Mouse (Mus musculus) bone marrow, adult 2 months (tissue): ENCODE results near the gene Wwp2.

ENCODE experiments used
- CTCF ChIP-seq: fragments of 200-500 bp; IDR thresholded peaks from 2 replicates; pipeline ENCODE4 v1.5.1; 2011; ENCODE audit warnings: low read length, control low read depth; ENCODE audit not compliant: control insufficient read depth, insufficient read depth
- POLR2A ChIP-seq: fragments of 200-500 bp; IDR thresholded peaks from 2 replicates; pipeline ENCODE4 v1.6.1; 2011; ENCODE audit warnings: low read depth, mild to moderate bottlenecking, control low read depth, low read length, borderline replicate concordance; ENCODE audit not compliant: control insufficient read depth

- TF ChIP-seq CTCF (no peak), POLR2A (no peak)
Measured at GRCm38 (mm10) chr8:107578541-107578940, 142.4 kb downstream of the Wwp2 start.
